Mouse (Mus musculus) right cerebral cortex, postnatal 4 days (tissue): ENCODE measurements at regions not wholly inside any gene's neighbourhood (a gene's known extent, or its start where the extent isn't known, plus 50 kb on each side); places are given as distances from the start of the nearest gene placed in this dataset.

Source experiments
- DNase-seq: peaks from one replicate; pipeline ENCODE4 v3.0.0-alpha.2; 2022

- DNase-seq, result no peak
Observed at GRCm38 (mm10) chr17:54483901-54484300, 185.1 kb upstream of the Slc5a7 start.

GRCm38 (mm10) chr17:54439910-54440309, 141.1 kb upstream of the Slc5a7 start:
- no peak for DNase-seq

GRCm38 (mm10) chr17:54438435-54438834, 139.6 kb upstream of the Slc5a7 start:
- peak; percentile 67 for DNase-seq

- DNase-seq, result no peak
Observed at GRCm38 (mm10) chr17:54429922-54430321, 131.1 kb upstream of the Slc5a7 start.

GRCm38 (mm10) chr17:54414260-54414659, 115.4 kb upstream of the Slc5a7 start:
- DNase-seq, result no peak

- no peak for DNase-seq
Observed at GRCm38 (mm10) chr17:54396476-54396875, 97.6 kb upstream of the Slc5a7 start.

DNA sequence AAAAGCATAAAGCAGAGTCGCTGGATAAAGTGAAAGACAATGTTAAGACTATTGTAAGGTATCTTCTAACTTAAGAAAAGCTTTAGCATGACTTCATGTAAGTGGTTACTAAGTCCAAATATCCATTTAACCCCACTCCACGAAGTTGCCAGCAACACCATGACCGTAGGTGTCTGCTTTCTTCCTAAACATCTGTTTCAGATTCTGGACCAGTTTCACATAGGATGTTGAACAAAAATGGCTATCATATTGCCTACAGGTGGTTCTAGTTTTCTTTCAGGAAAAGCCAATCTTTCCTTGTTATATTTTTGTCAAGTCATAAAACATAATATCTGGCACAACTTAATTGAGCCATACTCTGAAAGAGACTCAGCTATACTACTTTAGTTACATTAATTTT, 78.7 kb upstream of the Slc5a7 start:
- DNase-seq, result no peak

DNA sequence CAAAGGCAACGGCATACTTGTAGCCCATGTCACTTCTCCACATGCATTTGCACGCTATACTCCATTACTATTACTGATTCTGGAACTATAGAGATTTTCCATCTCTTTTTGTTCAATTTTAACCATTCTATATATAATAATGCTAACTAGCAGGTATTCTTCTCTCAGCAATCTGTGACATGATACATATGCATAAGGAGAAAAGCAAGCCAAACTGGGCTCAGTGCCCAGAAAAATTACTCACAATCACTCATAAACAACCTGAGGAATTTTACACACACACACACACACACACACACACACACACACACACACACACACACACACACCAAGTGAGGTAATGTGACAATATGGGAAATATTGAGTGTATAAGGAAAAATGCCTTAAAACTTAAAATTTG, 69.8 kb upstream of the Slc5a7 start:
- DNase-seq, result peak; percentile 21

GRCm38 (mm10) chr17:54367948-54368347, 69.1 kb upstream of the Slc5a7 start:
- DNase-seq, result no peak

DNA sequence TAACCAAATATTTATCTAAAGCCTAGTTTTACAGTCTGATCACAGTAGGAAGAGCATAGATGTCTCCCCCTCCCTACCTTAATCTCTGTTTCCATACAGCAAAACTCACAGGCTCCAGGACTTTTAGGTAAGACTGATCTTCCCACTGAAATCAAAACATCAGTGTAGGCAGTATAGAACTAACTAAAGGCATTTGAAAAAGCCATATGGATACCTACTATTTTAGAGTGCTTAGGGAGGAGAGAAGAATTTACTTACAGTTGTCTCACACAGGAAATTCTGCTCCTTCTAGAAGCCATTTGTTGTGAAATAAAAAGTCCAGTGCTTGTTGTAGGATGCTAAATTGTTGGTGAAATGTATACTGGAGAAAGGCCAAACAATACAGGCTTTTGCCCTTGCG, 64.2 kb upstream of the Slc5a7 start:
- DNase-seq, result no peak

DNA sequence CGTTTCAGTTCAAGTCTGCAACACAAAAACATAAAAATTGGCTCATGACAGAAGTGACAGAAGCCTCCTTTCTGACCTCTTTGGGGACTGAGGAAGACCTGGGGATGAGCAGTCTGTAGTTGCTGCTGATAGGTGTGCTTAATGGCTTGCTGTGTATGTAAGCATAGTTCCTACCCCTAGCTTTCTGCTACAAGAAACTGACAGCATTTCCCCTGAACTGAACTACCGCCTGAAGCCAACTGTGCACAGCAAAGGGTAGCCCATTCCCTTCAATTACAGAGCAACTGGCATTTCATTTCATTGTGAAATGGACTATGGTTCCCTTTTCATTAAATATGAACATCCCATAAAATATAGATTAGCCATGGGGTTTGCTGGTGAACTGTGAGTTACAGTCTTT, 54.2 kb upstream of the Slc5a7 start:
- no peak for DNase-seq

GRCm38 (mm10) chr17:54350881-54351280, 52.0 kb upstream of the Slc5a7 start:
- DNase-seq, result no peak
